Mouse (Mus musculus) adrenal gland, adult 18-20 months (tissue): ENCODE results near the gene Btbd9. TPM values are rescaled to one million over a fixed set of nuclear protein-coding genes. Genes with fewer than 3 reads are reported as not detected.

Experiments used
- DNase-seq, 2 experiments: peaks; one replicate each; pipeline ENCODE4 v3.0.0; 2021 to 2022; ENCODE audit warnings: low spot score in 2 of 2
- total RNA-seq, 2 experiments: library from RNA; stranded (reverse); gene quantifications; 1 replicate in 1 of 2; 2 replicates in 1 of 2; pipeline ENCODE4 v1.2.3; 2021

Gene Btbd9
- total RNA-seq, 2 experiments from 2014 or later = 52.2 to 81.3 TPM

- no peak for DNase-seq
These were observed 28.0 kb upstream of the Btbd9 start for GRCm38 (mm10) chr17:30604296-30604695.

GRCm38 (mm10) chr17:30602175-30602574 is 25.9 kb upstream of the Btbd9 start:
- DNase-seq = no peak

GRCm38 (mm10) chr17:30598300-30598699 is 22.0 kb upstream of the Btbd9 start:
- DNase-seq = no peak

- DNase-seq = no peak
These were observed 21.5 kb upstream of the Btbd9 start for GRCm38 (mm10) chr17:30597786-30598185.

- DNase-seq = no peak
These were observed 18.6 kb upstream of the Btbd9 start for GRCm38 (mm10) chr17:30594846-30595245.

GRCm38 (mm10) chr17:30594407-30594806 is 18.1 kb upstream of the Btbd9 start:
- no peak for DNase-seq

GRCm38 (mm10) chr17:30590417-30591198 is 14.3 kb upstream of the Btbd9 start:
- peak; percentile 47 to 53 for DNase-seq

GRCm38 (mm10) chr17:30583258-30584001 is 7.1 kb upstream of the Btbd9 start:
- DNase-seq = no peak

- DNase-seq = no peak
These were observed 6.0 kb upstream of the Btbd9 start for GRCm38 (mm10) chr17:30582313-30582712.

GRCm38 (mm10) chr17:30581201-30581600 is 4.9 kb upstream of the Btbd9 start:
- no peak for DNase-seq

- DNase-seq = no peak
These were observed 4.5 kb upstream of the Btbd9 start for GRCm38 (mm10) chr17:30580781-30581180.

- no peak for DNase-seq
These were observed 658 bp upstream of the Btbd9 start for GRCm38 (mm10) chr17:30576946-30577345.

- peak in 1 of 2 experiments; percentile 54 for DNase-seq
These were observed 975 bp downstream of the Btbd9 start for GRCm38 (mm10) chr17:30575121-30575904.

GRCm38 (mm10) chr17:30574783-30575075 is 1.6 kb downstream of the Btbd9 start:
- DNase-seq = no peak

GRCm38 (mm10) chr17:30573990-30574782 is 2.1 kb downstream of the Btbd9 start:
- DNase-seq = no peak

- no peak for DNase-seq
These were observed 5.3 kb downstream of the Btbd9 start for GRCm38 (mm10) chr17:30570971-30571370.

GRCm38 (mm10) chr17:30570173-30570572 is 6.1 kb downstream of the Btbd9 start:
- peak; percentile 47 to 56 for DNase-seq

- no peak for DNase-seq
These were observed 7.8 kb downstream of the Btbd9 start for GRCm38 (mm10) chr17:30568473-30568872.

GRCm38 (mm10) chr17:30564971-30565370 is 11.3 kb downstream of the Btbd9 start:
- DNase-seq = no peak

- DNase-seq = no peak
These were observed 11.9 kb downstream of the Btbd9 start for GRCm38 (mm10) chr17:30564407-30564806.

GRCm38 (mm10) chr17:30563484-30564075 is 12.7 kb downstream of the Btbd9 start:
- DNase-seq = no peak
